Mouse (Mus musculus): ENCODE measurements at regions not wholly inside any gene's neighbourhood (a gene's known extent, or its start where the extent isn't known, plus 50 kb on each side); places are given as distances from the start of the nearest gene placed in this dataset.

- DNase-seq (ENCODE audit: low read depth): peak; percentile 86
- TF ChIP-seq POLR2A (IDR thresholded peaks at IDR 0.05; ENCODE audit: borderline replicate concordance, extremely low read depth, insufficient read depth, insufficient read length, poor library complexity, severe bottlenecking) (no peak), CTCF (IDR thresholded peaks at IDR 0.05; ENCODE audit: borderline replicate concordance, extremely low read depth, insufficient read depth, insufficient read length) (no peak)
Measured at GRCm38 (mm10) chr11:38224300-38224699, 988.5 kb upstream of the Tenm2 start.

GRCm38 (mm10) chr11:38203347-38203746 is 967.6 kb upstream of the Tenm2 start:
- DNase-seq (ENCODE audit: low read depth): no peak
- no peak for TF ChIP-seq CTCF (IDR thresholded peaks at IDR 0.05; ENCODE audit: borderline replicate concordance, extremely low read depth, insufficient read depth, insufficient read length)
- no peak for TF ChIP-seq POLR2A (IDR thresholded peaks at IDR 0.05; ENCODE audit: borderline replicate concordance, extremely low read depth, insufficient read depth, insufficient read length, poor library complexity, severe bottlenecking)

- no peak for TF ChIP-seq CTCF (IDR thresholded peaks at IDR 0.05; ENCODE audit: borderline replicate concordance, extremely low read depth, insufficient read depth, insufficient read length)
- no peak for TF ChIP-seq POLR2A (IDR thresholded peaks at IDR 0.05; ENCODE audit: borderline replicate concordance, extremely low read depth, insufficient read depth, insufficient read length, poor library complexity, severe bottlenecking)
- peak; percentile 76 for DNase-seq (ENCODE audit: low read depth)
Measured at GRCm38 (mm10) chr11:38201136-38201741, 965.5 kb upstream of the Tenm2 start.

DNA sequence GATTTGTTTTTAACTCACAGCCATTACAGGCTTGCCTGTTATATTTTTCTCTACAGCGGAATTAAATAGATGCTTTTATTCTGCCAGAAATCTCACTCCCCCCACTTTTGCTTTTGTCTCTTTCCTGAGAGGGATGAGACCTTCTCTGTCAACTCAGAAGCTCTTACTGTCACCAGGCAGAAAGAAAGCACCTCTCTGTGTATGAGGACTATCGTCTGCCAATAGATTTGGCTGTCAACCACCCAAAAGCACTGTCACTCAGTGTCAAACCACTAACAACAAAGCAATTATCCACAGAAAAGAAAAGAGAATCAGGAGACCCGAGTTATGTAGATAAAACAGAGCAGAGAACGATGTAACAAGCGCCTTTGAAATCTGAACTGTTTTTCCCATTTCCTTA is 958.0 kb upstream of the Tenm2 start:
- no peak for TF ChIP-seq POLR2A (IDR thresholded peaks at IDR 0.05; ENCODE audit: borderline replicate concordance, extremely low read depth, insufficient read depth, insufficient read length, poor library complexity, severe bottlenecking)
- no peak for TF ChIP-seq CTCF (IDR thresholded peaks at IDR 0.05; ENCODE audit: borderline replicate concordance, extremely low read depth, insufficient read depth, insufficient read length)
- DNase-seq (ENCODE audit: low read depth): peak; percentile 86

DNA sequence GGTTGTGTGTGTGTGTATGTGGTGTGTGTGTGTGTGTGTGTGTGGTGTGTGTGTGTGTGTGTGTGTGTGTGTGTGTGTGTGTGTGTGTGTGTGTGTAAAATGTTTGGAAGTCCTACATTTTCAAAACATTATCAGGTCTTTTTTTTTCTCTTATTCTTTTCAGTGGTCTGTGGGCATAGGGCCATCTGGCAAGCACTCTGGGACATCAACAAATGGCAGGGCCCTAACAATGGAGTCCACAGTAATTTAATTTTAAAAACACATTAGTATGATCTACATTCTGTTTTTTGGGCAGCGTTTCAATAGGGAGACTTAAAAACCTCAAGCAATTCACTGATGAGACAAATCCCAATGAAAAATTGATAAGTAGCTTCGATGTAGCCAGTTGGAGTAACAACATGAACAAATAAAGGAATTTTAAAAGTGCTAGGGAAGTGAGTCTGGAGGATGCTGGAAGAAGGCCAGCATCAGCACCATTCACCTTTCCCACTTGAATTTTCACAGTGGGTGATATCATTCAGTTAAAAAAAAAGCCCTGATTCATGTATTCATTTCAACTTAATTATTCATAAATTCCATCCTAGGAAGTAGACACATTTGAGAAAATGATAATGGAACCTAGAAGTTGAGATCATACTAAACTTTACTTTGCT is 956.3 kb upstream of the Tenm2 start:
- peak; percentile 84 for DNase-seq (ENCODE audit: low read depth)
- no peak for TF ChIP-seq POLR2A (IDR thresholded peaks at IDR 0.05; ENCODE audit: borderline replicate concordance, extremely low read depth, insufficient read depth, insufficient read length, poor library complexity, severe bottlenecking)
- no peak for TF ChIP-seq CTCF (IDR thresholded peaks at IDR 0.05; ENCODE audit: borderline replicate concordance, extremely low read depth, insufficient read depth, insufficient read length)

DNA sequence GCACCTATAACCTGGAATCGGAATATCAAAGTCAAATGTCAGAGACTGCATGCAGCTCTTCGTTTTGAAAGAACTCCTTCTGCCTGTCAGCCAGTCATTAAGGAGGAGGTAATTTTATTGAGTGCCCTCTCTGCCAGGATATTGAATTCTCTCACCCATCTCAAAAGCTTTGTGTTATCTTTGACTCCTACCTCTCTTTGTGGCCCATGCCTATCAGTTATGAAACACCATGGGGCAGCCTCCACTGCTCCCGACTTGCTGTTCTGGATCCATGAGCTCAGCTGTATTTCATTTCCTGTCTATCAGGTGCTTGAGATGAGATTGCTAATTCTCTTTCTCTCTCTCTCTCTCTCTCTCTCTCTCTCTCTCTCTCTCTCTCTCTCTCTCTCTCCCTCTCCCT is 955.7 kb upstream of the Tenm2 start:
- peak; percentile 58 for DNase-seq (ENCODE audit: low read depth)
- TF ChIP-seq CTCF (IDR thresholded peaks at IDR 0.05; ENCODE audit: borderline replicate concordance, extremely low read depth, insufficient read depth, insufficient read length): no peak
- TF ChIP-seq POLR2A (IDR thresholded peaks at IDR 0.05; ENCODE audit: borderline replicate concordance, extremely low read depth, insufficient read depth, insufficient read length, poor library complexity, severe bottlenecking): no peak

DNA sequence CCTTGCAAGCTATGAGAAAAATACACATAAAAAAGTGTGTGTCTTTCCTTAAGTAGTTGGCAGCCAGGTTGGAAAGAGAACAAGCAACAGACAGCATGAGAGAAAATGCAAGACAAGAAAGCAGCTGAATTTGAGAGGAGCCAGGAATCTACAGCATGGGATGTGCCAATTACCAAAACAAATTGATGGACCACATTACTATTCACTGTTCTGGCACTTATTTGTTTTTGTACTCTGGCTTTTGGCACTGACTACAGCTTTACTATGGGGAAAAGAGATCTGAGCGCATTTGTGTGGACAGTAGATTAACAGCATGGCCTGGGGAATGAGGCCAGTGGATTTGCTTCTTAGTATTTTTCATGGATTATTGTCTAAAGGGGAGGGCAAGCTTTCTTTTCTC is 935.0 kb upstream of the Tenm2 start:
- TF ChIP-seq POLR2A (IDR thresholded peaks at IDR 0.05; ENCODE audit: borderline replicate concordance, extremely low read depth, insufficient read depth, insufficient read length, poor library complexity, severe bottlenecking) (no peak), CTCF (IDR thresholded peaks at IDR 0.05; ENCODE audit: borderline replicate concordance, extremely low read depth, insufficient read depth, insufficient read length) (no peak)
- DNase-seq (ENCODE audit: low read depth): peak; percentile 87

GRCm38 (mm10) chr11:38158310-38158709 is 922.5 kb upstream of the Tenm2 start:
- TF ChIP-seq POLR2A (IDR thresholded peaks at IDR 0.05; ENCODE audit: borderline replicate concordance, extremely low read depth, insufficient read depth, insufficient read length, poor library complexity, severe bottlenecking): no peak
- no peak for TF ChIP-seq CTCF (IDR thresholded peaks at IDR 0.05; ENCODE audit: borderline replicate concordance, extremely low read depth, insufficient read depth, insufficient read length)
- no peak for DNase-seq (ENCODE audit: low read depth)

GRCm38 (mm10) chr11:38156944-38157343 is 921.2 kb upstream of the Tenm2 start:
- no peak for TF ChIP-seq POLR2A (IDR thresholded peaks at IDR 0.05; ENCODE audit: borderline replicate concordance, extremely low read depth, insufficient read depth, insufficient read length, poor library complexity, severe bottlenecking)
- TF ChIP-seq CTCF (IDR thresholded peaks at IDR 0.05; ENCODE audit: borderline replicate concordance, extremely low read depth, insufficient read depth, insufficient read length): no peak
- peak; percentile 13 for DNase-seq (ENCODE audit: low read depth)

DNA sequence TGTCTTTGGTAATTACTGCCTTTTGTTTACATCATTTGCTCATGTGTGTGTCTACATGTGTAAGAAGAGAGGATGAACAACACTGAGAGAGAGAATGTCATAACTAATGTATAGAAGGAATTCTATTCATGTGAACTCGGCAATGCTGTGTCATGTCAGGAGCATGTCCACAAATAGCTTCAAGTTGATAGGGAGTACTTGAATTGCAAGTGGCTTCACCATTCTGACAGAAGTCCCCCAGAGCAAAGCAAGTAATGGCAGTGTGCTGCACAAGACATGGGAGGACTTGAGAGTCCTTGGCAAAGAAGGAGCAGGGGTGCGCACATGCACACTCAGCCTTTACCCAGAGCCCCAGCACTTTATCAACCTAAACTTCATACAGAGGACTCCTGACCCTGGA is 919.9 kb upstream of the Tenm2 start:
- DNase-seq (ENCODE audit: low read depth): no peak
- TF ChIP-seq POLR2A (IDR thresholded peaks at IDR 0.05; ENCODE audit: borderline replicate concordance, extremely low read depth, insufficient read depth, insufficient read length, poor library complexity, severe bottlenecking) (no peak), CTCF (IDR thresholded peaks at IDR 0.05; ENCODE audit: borderline replicate concordance, extremely low read depth, insufficient read depth, insufficient read length) (no peak)

GRCm38 (mm10) chr11:38143436-38143835 is 907.7 kb upstream of the Tenm2 start:
- DNase-seq (ENCODE audit: low read depth): peak; percentile 17
- no peak for TF ChIP-seq CTCF (IDR thresholded peaks at IDR 0.05; ENCODE audit: borderline replicate concordance, extremely low read depth, insufficient read depth, insufficient read length)

- no peak for TF ChIP-seq POLR2A (IDR thresholded peaks at IDR 0.05; ENCODE audit: borderline replicate concordance, extremely low read depth, insufficient read depth, insufficient read length, poor library complexity, severe bottlenecking)
- no peak for TF ChIP-seq CTCF (IDR thresholded peaks at IDR 0.05; ENCODE audit: borderline replicate concordance, extremely low read depth, insufficient read depth, insufficient read length)
- no peak for DNase-seq (ENCODE audit: low read depth)
Measured at GRCm38 (mm10) chr11:38128851-38129250, 893.1 kb upstream of the Tenm2 start.

Data from brain, embryonic 14.5 days (tissue).